Mouse (Mus musculus) Muller cell, postnatal 12 days (primary cell): Measurements from ENCODE around the gene Cd8a.
"Not testable (repeated sequence)": the region's sequence is repeated elsewhere in the genome, so short reads cannot be mapped to it uniquely, and the experiment has no call there.

Source experiments
- DNase-seq: peaks from one replicate; pipeline ENCODE4 v3.0.0-alpha.2; 2015; ENCODE audit errors: inconsistent ontology term

Gene Cd8a

GRCm38 (mm10) chr6:71373249-71373775 is at the start of gene Cd8a:
Cd8a (plus strand) TSS chr6:71373427.
- DNase-seq, result no peak

DNA sequence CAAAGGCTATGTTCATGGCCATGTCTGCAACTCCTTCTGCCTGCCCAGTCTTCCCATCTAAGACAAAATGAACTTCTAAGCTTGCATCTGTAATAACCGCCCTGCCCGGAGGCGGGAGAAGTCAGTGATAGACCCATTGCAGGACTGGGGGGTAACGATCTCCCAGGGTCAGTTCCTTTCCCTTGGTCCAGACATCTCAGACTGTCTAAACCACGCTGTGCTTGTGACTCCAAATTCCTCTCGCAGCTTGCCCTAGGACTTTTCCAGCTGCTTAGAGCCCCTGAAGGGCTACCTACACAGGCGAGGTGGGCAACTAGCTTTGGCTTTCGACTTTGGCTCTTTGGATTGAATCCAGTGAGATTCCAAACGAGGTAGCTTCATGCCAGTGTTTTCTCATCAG is 48.4 kb upstream of the Cd8a start:
- no peak for DNase-seq

DNA sequence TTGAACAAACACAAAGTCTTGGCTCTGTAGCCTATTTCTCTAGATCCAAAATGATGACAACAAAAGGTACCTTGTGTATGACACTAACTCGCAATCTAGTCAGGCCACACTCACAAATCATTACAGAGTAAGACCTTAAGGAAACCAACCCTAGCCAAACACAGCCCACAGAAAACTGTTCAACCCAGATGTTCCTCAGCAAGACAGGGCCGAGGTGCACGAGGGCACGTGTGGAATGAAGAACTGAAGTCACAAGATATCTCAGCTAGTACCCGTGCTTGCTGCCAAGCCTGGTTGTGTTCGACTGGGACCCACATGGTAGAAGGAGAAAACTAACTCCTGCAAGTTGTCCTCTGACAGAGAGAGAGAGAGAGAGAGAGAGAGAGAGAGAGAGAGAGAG is 43.3 kb upstream of the Cd8a start:
- no peak for DNase-seq

GRCm38 (mm10) chr6:71330486-71330885 is 42.7 kb upstream of the Cd8a start:
- no peak for DNase-seq

GRCm38 (mm10) chr6:71331491-71331890 is 41.7 kb upstream of the Cd8a start:
- not testable (repeated sequence) for DNase-seq

DNA sequence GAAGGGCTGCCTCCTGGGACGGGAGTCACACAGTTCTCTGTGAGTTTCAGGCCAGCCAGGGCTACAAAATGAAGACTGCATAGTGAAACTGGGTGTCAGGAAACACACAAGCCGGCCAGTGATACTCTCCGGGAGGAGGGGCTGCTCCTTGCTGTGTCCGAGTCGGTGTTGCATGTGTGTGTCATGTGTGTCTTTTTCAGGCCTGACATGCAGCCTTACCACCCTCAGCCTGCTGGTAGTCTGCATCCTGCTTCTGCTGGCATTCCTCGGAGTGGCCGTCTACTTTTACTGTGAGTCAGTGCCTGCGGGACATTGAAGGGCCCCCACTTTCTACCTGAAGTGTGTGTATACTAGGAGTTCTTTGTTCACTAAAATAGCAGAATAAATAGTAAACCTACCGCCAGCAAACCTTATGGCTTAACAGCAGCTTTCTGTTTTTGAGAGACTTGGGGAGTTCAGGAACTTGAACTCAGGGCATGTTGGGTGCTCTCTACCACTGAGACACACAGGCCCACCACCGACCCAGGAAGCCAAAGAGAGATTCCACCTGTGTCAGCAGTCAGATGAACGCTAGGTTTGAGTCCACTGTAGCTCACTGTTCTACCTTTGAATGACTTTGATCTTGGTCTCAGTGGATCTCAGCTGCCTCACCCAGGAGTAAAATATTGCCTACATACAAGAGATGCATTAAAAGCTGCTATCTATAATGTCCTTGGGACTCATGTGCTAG is 40.8 kb upstream of the Cd8a start:
- no peak for DNase-seq

DNA sequence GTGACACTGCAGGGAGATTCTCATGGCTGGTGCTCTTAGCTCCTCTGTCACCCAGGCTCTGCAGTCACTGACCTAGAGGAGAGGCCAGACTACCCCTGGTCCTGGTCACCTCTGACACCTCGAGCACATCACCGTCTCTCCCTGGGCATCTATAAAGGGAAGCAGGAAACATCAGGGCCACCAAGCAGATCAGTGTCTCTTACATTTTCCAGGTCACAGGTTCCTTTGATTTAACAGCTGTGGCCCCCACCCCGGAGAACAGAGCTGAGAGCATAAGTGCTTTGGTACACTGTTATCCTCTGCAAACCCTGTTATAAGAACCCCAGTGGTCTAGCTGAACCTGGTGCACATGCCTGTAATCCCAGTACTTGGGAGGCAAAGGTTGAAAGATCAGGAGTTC is 40.2 kb upstream of the Cd8a start:
- DNase-seq, result no peak

DNA sequence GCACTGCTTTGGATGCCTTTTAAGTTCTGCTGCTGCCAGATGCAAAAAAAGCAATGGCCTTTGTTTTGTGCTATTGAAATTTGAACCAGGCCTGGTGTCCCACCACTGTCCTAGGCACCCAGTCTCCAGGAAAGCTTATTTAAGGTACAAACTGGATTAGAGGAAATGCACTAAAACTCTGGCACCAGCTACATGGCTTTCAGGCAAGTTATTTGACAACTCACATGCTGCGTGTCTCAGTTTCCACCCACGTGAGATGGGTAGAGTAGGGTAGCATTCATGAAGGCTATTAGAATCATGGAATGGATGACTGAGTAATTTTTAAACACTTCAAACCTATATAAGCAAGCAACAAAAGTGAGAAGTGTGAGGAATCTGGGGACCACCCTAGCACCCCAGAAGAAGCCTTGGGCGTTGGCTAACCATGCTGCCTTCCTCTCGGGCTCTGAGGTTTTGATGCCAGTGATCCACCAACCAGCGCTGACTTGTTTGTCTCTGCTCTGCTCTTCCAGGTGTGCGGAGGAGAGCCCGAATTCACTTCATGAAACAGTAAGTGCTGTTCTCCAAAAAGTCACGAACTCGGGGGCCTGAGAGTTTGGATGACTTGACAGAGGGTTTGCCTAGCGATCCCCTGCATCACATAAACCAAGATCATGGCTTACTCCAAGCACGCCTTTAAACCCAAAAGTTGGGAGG is 39.5 kb upstream of the Cd8a start:
- DNase-seq, result no peak

DNA sequence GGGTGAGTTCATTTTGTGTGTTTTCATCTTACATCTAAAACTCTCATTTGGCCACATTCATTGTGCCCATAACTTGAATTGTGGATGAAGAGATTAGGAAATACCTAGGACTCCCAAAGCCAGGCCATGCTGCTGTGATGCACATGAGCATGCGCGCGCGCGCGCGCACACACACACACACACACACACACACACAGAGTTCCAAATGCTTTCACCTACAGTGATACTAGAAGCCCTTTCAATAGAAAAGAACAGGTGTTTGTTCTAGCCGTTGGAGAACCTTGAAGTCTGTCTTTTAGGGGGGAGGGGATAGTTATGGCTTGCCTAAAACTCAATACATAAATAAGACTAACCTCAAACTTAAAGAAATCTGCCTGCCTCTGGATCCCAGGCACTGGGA is 35.6 kb upstream of the Cd8a start:
- DNase-seq, result no peak

GRCm38 (mm10) chr6:71338941-71339340 is 34.3 kb upstream of the Cd8a start:
- DNase-seq, result no peak

GRCm38 (mm10) chr6:71339351-71339750 is 33.9 kb upstream of the Cd8a start:
- no peak for DNase-seq

DNA sequence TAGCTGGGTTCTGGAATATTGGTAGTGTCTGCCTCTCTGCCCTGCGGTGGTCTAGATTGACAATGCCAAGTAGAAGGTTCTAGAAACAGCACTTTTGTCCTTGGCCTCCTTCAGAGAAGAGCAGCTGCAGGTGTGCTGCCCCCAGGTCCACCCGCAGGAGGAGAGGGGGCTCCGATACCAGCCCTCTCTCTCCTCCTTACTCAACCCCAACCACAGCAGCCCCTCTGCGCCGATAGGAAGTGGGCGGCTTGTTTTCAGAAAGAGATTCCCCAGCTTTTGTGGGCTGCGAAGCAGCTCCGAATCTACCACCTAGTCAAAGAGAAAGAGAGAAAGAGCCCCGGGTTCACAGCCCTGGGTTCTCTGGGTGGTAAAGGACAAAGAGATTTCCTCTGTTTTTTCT is 32.0 kb upstream of the Cd8a start:
- no peak for DNase-seq

DNA sequence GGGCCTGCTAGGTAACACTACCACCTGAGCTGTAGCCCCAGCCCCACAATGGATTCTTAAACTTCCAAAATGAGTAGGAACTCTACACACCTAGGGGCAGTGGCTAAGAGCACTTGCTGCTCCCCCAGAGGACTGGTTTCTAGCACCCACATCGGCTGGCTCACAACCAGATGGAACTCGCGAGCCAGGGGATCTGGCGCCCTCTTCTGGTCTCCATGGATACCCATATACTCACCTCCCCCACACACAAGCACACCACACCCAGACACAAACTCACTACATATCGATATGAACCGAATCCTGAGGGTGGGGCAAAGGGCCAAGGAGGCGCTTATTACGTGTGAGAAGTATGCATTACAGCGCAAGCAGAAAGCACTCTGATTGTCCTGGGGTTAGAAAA is 25.2 kb upstream of the Cd8a start:
- DNase-seq, result no peak

DNA sequence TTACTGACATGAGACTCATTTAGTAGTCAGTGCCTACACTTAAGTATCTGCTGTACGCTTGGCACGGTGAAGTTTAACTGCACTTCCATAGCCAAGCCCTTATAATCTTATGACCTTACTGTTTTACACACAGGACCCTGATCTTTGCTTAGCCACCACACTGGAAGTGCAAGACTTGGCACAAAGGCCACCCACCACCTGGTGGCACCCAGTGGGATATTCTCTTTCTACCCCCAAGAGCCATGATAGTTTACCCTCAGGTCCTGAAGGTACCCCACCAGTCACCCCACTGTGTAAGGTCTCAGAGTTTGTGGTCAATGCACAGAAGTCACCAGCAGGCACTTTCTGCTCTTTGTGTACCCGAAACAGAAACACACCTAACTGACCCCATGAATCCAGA is 22.0 kb upstream of the Cd8a start:
- no peak for DNase-seq

GRCm38 (mm10) chr6:71352201-71352600 is 21.0 kb upstream of the Cd8a start:
- DNase-seq, result no peak

DNA sequence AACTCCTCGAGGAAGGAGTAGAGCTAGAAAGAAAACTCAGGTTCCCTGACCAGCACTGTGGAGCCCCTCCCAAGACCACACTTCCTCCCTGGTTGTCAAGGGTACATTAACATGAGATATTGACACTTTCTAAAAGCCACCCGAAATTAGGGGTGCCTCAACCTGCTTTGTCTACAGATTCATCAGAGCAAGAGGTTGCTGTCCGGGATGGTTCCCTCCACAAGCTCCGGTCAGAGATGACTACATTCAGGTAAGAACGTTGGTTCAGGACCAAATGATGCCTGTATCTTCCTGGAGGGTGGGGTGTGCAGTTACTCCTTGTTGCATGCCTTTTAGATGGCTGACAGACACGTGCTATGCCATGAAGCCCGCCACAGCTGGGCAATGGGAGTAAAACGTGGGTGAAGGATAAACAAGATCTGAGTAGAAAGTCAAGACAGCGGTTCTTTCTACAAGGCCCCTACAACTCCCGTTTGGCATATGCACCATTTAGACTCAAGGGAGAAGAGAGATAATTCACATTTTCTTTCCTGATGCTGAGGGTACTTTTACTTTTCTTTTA is 20.3 kb upstream of the Cd8a start:
- DNase-seq, result no peak

DNA sequence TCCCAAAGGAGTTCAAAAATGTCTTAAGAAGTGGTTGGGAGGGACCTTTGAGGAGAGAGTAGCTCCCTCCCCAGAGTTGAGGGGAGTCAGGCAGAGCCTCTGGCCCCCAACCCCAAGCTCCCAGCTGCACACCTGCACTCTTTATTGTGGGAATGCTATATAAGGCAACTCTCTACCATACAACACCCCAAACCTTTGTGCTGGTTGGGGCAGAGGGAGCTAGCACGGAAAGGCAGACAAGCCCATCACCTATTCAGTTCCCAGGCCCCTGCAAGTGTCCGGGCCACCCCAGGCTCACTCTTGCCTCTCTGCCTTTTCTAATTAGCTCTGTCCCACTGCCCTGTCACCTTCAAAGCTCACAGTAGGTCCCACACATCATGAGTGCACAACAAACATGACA is 19.5 kb upstream of the Cd8a start:
- DNase-seq, result no peak

- DNase-seq, result no peak
These were observed 15.7 kb upstream of the Cd8a start for GRCm38 (mm10) chr6:71357493-71357892.

GRCm38 (mm10) chr6:71360221-71360620 is 13.0 kb upstream of the Cd8a start:
- DNase-seq, result no peak

- no peak for DNase-seq
These were observed 12.5 kb upstream of the Cd8a start for GRCm38 (mm10) chr6:71360751-71361150.

- DNase-seq, result no peak
These were observed 12.0 kb upstream of the Cd8a start for GRCm38 (mm10) chr6:71361156-71361670.

DNA sequence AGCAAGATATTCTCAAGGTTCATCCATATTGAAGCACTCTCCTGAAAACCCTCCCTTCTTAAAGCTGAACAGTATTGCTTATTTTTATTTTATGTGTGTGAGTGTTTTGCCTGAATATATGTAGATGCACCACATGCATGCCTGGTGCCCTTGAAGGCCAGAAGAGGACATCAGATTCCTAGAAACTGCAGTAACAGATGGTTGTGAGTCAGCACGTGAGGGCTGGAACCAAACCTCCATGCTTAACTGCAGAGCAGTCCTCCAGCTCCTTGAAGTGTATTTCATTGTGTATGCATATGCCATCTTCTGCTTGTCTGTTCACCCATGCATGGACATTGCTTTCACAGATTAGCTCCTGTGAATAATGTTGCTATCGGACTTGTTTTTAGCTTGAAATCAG is 9.2 kb upstream of the Cd8a start:
- DNase-seq, result no peak

GRCm38 (mm10) chr6:71369416-71369815 is 3.8 kb upstream of the Cd8a start:
- no peak for DNase-seq
